Mouse (Mus musculus) CD4-positive, CD25-positive, alpha-beta regulatory T cell, adult 2 months (primary cell): ENCODE data around the gene Vmn1r26.
"Not testable (repeated sequence)": the region's sequence is repeated elsewhere in the genome, so short reads cannot be mapped to it uniquely, and the experiment has no call there.

Experiments used
- DNase-seq: peaks from one replicate; pipeline ENCODE4 v3.0.0-alpha.2; 2012; ENCODE audit warnings: low read depth, low spot score

Gene Vmn1r26

GRCm38 (mm10) chr6:58015059-58015458 is at the start of gene Vmn1r26:
Vmn1r26 (minus strand) TSS chr6:58015159.
- no peak for DNase-seq

DNA sequence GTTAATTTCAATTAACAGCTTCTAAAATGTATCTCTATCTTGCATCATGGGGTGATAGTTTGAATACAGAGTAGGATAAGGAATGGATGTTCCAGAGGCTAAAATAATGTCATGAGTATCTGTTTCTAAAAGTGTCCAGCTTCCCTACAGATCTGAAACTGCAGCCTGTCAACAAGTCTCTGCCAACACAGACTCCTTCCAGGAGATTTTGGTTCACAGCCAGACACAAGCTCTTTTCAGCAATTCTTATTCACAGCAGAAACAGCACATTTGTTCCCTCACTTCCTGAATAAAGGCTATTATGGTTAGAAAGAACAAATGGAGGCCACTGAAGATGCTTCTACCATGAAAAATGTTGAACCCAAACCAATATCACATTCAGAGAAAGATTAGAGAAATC is 29.1 kb upstream of the Vmn1r26 start:
- no peak for DNase-seq

GRCm38 (mm10) chr6:58017478-58017877 is 2.5 kb upstream of the Vmn1r26 start:
- not testable (repeated sequence) for DNase-seq

DNA sequence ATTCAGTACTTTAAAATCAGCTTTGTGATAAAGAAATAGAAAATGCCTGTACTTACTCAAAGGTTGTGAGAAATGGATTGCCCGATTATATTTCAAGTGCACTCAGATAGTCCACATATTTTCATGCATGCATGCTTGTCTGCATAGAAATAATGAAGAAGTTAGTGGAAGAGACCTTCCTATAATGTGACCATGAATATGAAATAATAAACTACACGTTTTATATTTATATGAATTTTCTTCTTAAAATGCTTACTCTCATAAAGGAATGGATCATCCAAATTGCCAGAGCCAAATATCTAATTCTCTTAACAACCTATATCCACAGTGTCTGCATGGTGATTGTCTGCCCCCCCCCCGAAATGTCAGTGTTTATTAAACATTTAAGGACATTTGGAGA is 34.2 kb downstream of the Vmn1r26 start, which contains the start of gene Vmn1r25:
TSS of gene Vmn1r25 (minus strand) at position 101 of the 400 bp plus-strand sequence.
- no peak for DNase-seq

DNA sequence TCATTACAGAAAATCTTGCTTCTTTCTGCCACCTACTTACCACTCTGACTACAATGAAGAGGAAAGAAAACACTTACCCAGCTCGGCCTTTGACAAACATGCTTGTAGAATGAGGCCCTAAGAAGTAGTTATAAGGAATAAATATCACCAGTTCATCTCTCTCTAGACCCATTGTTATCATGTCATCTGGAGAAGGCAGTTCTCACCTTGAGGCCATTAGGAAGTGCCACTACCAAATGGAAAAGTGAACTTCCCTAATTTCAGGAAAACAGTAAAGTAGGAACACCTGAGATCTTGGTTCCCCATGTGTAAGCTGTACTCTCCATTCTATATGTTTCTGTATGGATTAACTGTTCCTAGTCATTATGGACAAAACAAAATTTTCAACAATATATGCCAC is 53.6 kb downstream of the Vmn1r26 start, which contains the start of gene Vmn1r24:
TSS of gene Vmn1r24 (minus strand) at position 101 of the 400 bp plus-strand sequence.
- DNase-seq: not testable (repeated sequence)
